Mouse (Mus musculus) gastrocnemius, adult 2 months (tissue): ENCODE measurements around the gene Psme1. TPM values are rescaled to one million over a fixed set of nuclear protein-coding genes. Genes with fewer than 3 reads are reported as not detected.

ENCODE experiments used
- DNase-seq: peaks from one replicate; pipeline ENCODE4 v3.0.0; 2022
- H3K27ac ChIP-seq: fragments of 200-600 bp; 2 replicates; pipeline ENCODE4 v1.8.1; 2022; ENCODE audit warnings: mild to moderate bottlenecking
- H3K4me3 ChIP-seq: fragments of 200-600 bp; 2 replicates; pipeline ENCODE4 v1.8.1; 2022; ENCODE audit warnings: mild to moderate bottlenecking, moderate library complexity
- CTCF ChIP-seq: fragments of 200-600 bp; IDR thresholded peaks from 2 replicates; pipeline ENCODE4 v1.8.1; 2022; ENCODE audit warnings: antibody characterized with exemption, mild to moderate bottlenecking, moderate library complexity
- intact Hi-C: fragments of 180-260 bp; cut with DNase I; formaldehyde crosslinking; loops from one replicate; pipeline ENCODE4 v1.15.1; 2025
- total RNA-seq, 2 experiments: library from RNA; stranded (reverse); gene quantifications; 2 replicates each; pipeline ENCODE4 v1.2.3; 2021

Psme1 gene
- total RNA-seq, 2 experiments from 2014 or later, result 53.3 to 75.5 TPM

DNA sequence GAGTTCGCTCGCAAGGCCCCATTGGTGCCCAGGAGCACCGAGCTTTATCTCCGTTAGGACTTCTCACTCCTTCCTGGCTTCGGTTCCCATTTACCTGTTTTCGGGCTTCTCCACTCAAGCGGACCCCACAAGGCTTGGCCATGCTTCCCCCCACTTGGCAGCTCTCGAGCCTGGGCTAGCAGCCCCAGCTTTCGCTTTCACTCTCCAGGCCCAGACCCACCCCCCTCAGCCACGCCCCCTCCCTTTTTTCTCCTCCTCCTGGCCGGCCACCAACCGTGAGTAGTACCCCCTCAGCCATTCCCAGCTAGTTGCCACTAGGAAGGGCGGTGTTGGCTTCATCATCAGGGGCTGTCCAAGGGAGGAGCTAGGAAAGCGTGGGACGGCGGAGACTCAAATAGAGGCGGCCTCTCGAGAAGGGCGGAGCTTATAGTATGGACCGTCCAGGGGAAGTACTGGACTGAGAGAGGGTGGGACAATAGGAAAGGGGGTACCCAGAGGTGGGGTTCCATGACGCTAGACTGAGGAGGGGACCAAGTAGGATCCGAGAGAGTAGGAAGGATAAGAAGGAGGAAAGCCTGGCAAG lies 12.9 kb downstream of the Psme1 start, which contains the start of gene Psme2:
Psme2 (minus strand) TSS at position 366 of the 583 bp plus-strand sequence.
- Histone ChIP-seq H3K27ac (peak within 1 kb of the TSS; percentile 98), H3K4me3 (peak within 1 kb of the TSS; percentile 74)
- TF ChIP-seq CTCF, result no peak
- intact Hi-C loops, result loop anchor here (1.0 kb wide), 2 partner anchors 16 to 80 kb away; partner anchors contain the start of genes Fitm1 and Gmpr2
- DNase-seq, result peak; percentile 96

DNA sequence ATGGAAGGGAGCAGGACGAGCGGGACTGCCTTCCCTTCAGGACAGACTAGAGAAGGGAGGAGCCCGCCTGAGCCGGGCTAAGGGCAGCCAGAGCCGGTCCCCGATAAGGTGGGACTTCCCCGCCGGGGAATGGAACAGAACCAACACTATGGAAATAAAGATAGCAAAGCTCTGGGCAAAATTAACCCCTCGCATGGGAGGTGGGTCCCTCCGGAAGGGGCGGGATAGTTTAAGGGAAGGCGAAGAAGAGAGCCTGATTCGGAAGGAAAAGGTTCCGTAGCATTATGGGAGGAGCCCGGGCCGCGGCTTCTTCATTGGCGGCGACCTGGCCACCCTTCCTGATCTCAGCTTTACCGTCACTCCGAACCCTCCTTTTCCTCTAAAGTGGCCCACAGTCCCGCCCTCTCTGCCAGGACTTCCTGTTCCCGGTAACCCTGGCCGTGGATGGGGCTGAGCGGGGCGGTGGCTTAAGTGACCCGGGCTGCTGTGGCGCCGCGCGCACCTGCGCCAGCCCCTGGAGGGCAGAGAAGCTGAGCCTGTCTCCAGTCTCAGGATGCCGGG lies 13.5 kb downstream of the Psme1 start, which contains the start of gene Rnf31:
Rnf31 (plus strand) TSS at position 378 of the 561 bp plus-strand sequence.
- no peak for TF ChIP-seq CTCF
- Histone ChIP-seq H3K4me3 (peak within 1 kb of the TSS; percentile 74), H3K27ac (peak within 1 kb of the TSS; percentile 98)
- DNase-seq, result peak; percentile 97
- intact Hi-C loops, result loop anchor here (1.0 kb wide), 2 partner anchors 16 to 80 kb away; partner anchors contain the start of genes Fitm1 and Gmpr2

DNA sequence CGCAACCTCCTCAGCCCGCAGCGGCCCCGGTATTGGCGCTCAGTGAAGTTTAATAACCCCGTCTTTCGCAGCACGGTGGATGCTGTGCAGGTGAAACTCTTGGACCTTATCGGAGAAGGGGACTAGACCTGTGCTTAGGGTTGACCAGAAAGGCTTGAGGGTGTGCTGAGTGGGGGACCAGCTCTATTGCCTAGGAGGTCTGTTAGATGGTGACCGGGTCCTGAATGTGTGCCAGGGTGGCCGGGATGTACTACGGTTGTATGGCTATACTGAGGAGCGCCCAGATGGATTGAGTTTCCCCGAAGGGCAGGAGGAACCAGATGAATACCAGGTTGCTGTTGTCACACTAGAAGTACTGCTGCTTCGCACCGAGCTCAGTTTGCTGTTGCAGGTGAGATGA lies 14.3 kb downstream of the Psme1 start:
- TF ChIP-seq CTCF, result no peak
- Histone ChIP-seq H3K27ac (peak overlapping the region; percentile 98), H3K4me3 (peak overlapping the region; percentile 74)
- intact Hi-C loops, result no loop called here
- DNase-seq, result peak; percentile 53

DNA sequence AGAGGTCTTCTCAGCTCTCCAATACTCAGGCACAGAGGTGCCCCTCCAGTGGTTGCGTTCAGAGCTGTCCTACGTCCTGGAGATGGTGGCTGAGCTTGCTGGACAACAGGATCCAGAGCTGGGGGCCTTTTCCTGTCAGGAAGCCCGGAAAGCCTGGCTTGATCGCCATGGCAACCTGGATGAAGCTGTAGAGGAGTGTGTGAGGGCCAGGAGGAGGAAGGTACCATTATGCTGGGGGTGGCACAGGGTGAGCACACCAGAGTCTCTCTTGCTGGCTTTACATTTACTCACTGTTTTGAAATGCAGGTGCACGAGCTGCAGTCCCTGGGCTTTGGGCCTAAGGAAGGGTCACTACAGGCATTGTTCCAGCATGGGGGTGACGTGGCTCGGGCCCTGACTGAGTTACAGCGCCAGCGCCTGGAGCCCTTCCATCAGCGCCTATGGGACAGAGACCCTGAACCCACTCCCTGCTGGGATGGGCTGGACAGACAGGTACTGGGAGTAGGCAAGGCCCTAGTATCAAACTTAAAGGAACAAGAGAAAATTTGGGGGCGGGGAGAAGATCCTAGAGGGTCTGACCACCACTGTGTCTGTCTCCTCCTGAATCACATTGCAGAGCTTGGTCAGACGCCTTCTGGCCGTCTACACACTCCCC lies 18.2 kb downstream of the Psme1 start:
- H3K27ac ChIP-seq, result no peak overlapping the region

DNA sequence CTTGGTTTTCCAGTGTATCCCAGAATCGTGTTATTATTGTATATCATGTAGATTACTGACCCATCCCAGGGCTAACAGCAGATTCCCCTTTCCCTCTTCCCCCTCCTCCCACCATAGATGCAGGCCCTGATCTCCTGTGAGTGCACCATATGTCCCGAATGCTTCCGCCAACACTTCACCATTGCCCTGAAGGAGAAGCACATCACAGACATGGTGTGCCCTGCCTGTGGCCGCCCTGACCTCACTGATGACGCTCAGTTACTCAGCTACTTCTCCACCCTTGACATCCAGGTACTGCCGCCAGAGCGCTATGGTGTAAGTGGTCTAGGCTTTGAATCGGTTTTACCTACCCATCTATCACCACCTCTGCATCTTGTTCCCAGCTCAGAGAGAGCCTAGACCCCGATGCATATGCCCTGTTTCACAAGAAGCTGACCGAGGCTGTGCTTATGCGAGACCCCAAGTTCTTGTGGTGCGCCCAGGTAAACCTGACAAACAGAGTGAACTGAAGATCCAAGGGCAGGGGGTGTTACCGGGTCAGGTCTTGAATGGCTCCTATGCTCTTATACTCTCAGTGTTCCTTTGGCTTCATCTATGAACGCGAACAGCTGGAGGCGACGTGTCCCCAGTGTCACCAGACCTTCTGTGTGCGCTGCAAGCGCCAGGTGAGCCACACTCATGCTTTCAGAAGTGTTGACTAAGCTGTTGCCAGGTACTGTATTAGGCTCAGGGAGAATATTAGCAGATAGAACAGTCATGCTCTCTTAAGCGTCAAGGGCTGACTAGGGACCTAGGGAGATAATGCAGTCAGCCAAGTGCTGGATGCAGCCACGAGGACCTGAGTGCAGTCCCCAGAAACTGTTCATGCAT lies 20.8 kb downstream of the Psme1 start:
- TF ChIP-seq CTCF, result no peak
- intact Hi-C loops, result no loop called here
- H3K4me3 ChIP-seq, result no peak overlapping the region
- DNase-seq, result no peak
- H3K27ac ChIP-seq, result no peak overlapping the region

More for the DNA sequence above, 18.2 kb downstream of the Psme1 start:
- DNase-seq, result no peak
- no peak for TF ChIP-seq CTCF
- intact Hi-C loops, result no loop called here
- H3K4me3 ChIP-seq, result no peak overlapping the region

DNA sequence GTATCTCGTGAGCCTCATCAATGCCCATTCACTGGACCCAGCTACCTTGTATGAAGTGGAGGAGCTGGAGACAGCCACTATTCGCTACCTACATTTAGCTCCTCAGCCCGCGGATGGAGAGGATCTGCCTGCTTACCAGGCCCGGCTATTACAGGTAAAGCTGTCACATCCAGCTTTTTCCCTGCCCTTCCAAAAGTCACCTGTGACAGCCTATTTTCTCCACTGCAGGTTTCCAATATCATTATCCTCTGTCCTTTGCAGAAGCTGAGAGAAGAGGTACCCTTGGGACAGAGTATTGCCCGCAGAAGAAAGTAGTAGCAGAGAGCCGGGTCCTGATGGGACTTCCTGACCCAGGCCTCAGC lies 25.3 kb downstream of the Psme1 start, which contains the start of gene Irf9:
Irf9 (plus strand) TSS at position 301 of the 362 bp plus-strand sequence.
- TF ChIP-seq CTCF, result no peak
- peak within 1 kb of the TSS; percentile 84 for H3K4me3 ChIP-seq
- intact Hi-C loops, result loop anchor here (2.0 to 5.0 kb wide), 2 partner anchors 46 to 106 kb away; no protein-coding TSS in a partner anchor

DNA sequence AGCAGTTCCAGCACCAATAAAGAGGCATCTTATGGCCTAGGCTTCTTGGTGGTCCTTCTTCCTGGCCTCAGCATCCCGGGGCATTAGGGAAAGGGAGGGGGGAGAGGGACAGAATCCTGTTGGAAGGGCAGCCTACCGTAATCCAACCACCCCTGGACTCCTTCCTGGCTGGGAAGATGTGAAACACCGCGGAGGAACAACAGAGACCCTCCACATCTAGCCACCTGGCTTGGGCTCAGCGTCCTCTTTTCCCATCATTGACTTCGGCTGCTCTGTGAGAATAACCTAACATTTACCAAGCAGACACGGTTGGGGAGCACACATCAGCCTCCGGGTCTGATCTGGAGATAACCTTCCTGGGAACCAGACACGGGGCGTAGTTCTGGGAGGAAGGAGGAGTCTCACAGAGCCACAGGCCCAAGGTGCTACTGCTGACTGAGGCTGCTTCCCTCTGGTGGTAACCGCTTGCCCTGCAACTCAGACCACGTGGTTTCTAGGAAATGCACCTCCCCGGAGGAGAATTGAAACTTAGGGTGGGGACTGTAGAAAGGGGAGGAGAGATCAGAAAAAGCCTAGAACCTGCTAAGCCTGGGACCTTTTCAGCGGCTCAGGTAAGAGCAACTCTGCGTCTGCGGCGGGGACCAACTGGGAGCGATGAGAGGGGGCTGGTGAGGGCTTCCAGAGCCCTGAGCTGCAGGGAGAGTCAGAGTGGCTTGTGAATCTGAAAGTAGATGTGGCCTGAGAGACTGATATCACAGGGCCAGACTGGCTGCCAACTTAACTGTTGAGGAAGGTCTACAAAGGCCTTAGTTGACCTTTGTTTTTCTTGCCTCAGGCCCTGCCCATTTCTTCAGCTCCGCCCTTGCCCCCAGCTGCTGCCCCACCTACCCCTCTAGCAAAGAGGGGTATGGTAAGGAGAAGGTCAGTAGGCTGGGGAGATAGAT lies 26.0 kb downstream of the Psme1 start:
- H3K27ac ChIP-seq, result peak overlapping the region; percentile 88
- intact Hi-C loops, result loop anchor here (2.0 to 5.0 kb wide), 2 partner anchors 47 to 107 kb away; no protein-coding TSS in a partner anchor
- TF ChIP-seq CTCF, result no peak; the same call in none of the 2 replicates
- peak overlapping the region; percentile 84 for H3K4me3 ChIP-seq
- DNase-seq, result peak; percentile 91

More for the DNA sequence above, 25.3 kb downstream of the Psme1 start, which contains the start of gene Irf9:
- peak within 1 kb of the TSS; percentile 88 for H3K27ac ChIP-seq
- DNase-seq, result no peak

DNA sequence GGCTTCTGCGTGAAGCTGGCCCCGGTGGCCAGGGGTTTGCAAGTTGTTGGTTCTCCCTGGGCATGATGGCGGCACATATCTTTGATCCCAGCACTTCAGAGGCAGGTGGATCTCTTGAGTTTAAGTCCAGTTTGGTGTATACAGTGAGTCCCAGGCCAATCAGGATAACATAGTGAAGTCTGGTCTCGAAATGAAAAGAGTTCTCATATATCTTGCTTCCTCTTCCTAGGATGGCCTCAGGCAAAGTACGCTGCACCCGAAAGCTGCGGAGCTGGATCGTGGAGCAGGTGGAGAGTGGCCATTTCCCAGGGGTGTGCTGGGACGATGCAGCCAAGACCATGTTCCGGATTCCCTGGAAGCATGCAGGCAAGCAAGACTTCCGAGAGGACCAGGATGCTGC lies 26.9 kb downstream of the Psme1 start:
- intact Hi-C loops, result loop anchor here (5.0 kb wide), 1 partner anchor 48 kb away; no protein-coding TSS in a partner anchor
- H3K4me3 ChIP-seq, result peak overlapping the region; percentile 84

DNA sequence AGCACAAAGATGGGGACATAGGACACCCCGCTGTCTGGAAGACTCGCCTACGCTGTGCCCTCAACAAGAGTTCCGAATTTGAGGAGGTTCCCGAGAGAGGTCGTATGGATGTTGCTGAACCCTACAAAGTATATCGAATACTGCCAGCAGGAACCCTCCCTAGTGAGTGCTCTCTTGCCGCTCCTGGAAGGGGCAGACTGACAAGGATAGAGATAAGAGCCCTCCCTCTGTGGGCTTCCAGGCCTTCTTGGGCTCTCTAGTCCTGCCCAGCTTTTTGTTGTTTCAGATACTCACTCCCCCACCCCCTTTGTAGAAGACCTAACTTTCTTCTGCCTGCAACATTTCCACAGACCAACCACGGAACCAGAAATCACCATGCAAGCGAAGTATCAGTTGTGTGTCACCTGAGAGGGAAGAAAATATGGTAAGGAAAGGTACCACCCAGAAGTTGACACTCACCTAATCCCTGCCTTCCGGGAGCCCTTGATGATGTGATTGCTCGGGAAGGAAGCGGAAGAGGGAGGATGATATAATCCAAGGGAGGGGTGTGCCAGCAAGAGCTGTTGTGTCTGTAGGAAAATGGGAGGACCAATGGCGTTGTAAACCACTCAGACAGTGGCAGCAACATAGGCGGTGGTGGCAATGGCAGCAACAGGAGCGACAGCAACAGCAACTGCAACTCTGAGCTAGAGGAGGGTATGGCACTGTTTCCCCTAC lies 28.0 kb downstream of the Psme1 start:
- TF ChIP-seq CTCF, result no peak
- DNase-seq, result no peak
- Histone ChIP-seq H3K4me3 (no peak overlapping the region), H3K27ac (no peak overlapping the region)
- intact Hi-C loops, result no loop called here

More for the DNA sequence above, 26.9 kb downstream of the Psme1 start:
- no peak for TF ChIP-seq CTCF
- peak overlapping the region; percentile 88 for H3K27ac ChIP-seq
- DNase-seq, result no peak

DNA sequence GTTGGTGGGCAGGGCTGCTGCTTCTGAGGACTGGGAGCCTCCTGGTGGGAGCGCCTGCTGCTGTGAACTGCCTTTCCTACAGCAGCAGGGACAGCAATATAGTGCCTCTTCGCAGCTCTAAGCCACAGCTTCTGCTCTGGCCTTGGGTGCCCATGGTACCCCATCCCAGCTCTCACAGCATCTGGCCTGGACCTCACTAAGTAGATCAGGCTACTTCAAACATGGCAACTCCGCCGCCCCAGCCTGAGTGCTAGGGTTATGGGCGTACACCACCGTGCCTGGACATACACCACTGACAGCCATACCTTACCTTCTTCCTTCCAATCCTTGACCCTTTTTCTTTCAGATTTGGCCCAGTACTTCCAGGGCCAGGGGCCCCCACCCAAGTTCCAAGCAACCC lies 30.4 kb downstream of the Psme1 start:
- no peak for DNase-seq
- no peak overlapping the region for H3K27ac ChIP-seq
- intact Hi-C loops, result no loop called here
- H3K4me3 ChIP-seq, result no peak overlapping the region
- no peak for TF ChIP-seq CTCF
